Mouse (Mus musculus) heart, adult 10 weeks (tissue): ENCODE measurements around the gene Obscn. TPM values are rescaled to one million over a fixed set of nuclear protein-coding genes. Genes with fewer than 3 reads are reported as not detected.

Source experiments
- polyA plus RNA-seq: library from polyadenylated mRNA; stranded (reverse); fragments of 350-450 nt; fragmentation: Illumina TruSeq; extraction: RNeasy Lipid Tissue Mini Kit (QIAGEN cat#74804); gene quantifications from one replicate; pipeline ENCODE4 v1.2.3, GENCODE M21; 2014; ENCODE audit warnings: low read depth, low replicate concordance

The Obscn gene
- polyA plus RNA-seq, result 444 TPM

GRCm38 (mm10) chr11:59135904-59136452, at the start of gene Obscn:
Gene Obscn (minus strand): TSS chr11:59136402.

GRCm38 (mm10) chr11:59182864-59183331, 46.7 kb upstream of the Obscn start, which contains the start of gene Gjc2:
Gene Gjc2 (minus strand): TSS chr11:59183213.

GRCm38 (mm10) chr11:59163255-59164236, 27.3 kb upstream of the Obscn start, which contains the start of gene Iba57:
Gene Iba57 (minus strand): TSS chr11:59163739.

GRCm38 (mm10) chr11:58978027-58978705, 158.0 kb downstream of the Obscn start, which contains the start of gene Trim11:
Gene Trim11 (plus strand): TSS chr11:58978093.

GRCm38 (mm10) chr11:58954420-58955142, 181.6 kb downstream of the Obscn start, which contains the start of the genes Hist3h2a and Trim17:
Gene Hist3h2a (plus strand): TSS chr11:58954685.
Gene Trim17 (plus strand): TSS chr11:58954685.

GRCm38 (mm10) chr11:58948542-58949479, 187.4 kb downstream of the Obscn start, which contains the start of gene Hist3h2ba:
Gene Hist3h2ba (plus strand): TSS chr11:58948920.

Other genes starting within 250 kb of the Obscn start
- gene Zfp39, start 232.2 kb downstream of the Obscn start, polyA plus RNA-seq, result 2.0 TPM
- gene Btnl10, start 218.5 kb downstream of the Obscn start, polyA plus RNA-seq, result not detected
- 123 TPM for gene Rnf187, start 197.5 kb downstream of the Obscn start, polyA plus RNA-seq
- 0.94 TPM for gene Hist3h2ba, start 187.5 kb downstream of the Obscn start, polyA plus RNA-seq
- 13.8 TPM for gene Hist3h2a, start 181.7 kb downstream of the Obscn start, polyA plus RNA-seq
- gene Trim17, start 181.7 kb downstream of the Obscn start, polyA plus RNA-seq, result 0.24 TPM
- 21.1 TPM for gene Trim11, start 158.3 kb downstream of the Obscn start, polyA plus RNA-seq
- gene Iba57, start 27.3 kb upstream of the Obscn start, polyA plus RNA-seq, result 14.1 TPM
- gene Gjc2, start 46.8 kb upstream of the Obscn start, polyA plus RNA-seq, result 0.55 TPM
- 107 TPM for gene Guk1, start 55.8 kb upstream of the Obscn start, polyA plus RNA-seq
- gene Mrpl55, start 66.1 kb upstream of the Obscn start, polyA plus RNA-seq, result 135 TPM
- gene 2310033P09Rik, start 71.9 kb upstream of the Obscn start, polyA plus RNA-seq, result 11.9 TPM
- 279 TPM for gene Arf1, start 91.9 kb upstream of the Obscn start, polyA plus RNA-seq
- not detected for gene Wnt3a, start 154.3 kb upstream of the Obscn start, polyA plus RNA-seq
- gene Wnt9a, start 170.5 kb upstream of the Obscn start, polyA plus RNA-seq, result 4.0 TPM
- gene Prss38, start 239.3 kb upstream of the Obscn start, polyA plus RNA-seq, result not detected